Mouse (Mus musculus): ENCODE measurements around the gene Kcnq1.

Gene Kcnq1

DNA sequence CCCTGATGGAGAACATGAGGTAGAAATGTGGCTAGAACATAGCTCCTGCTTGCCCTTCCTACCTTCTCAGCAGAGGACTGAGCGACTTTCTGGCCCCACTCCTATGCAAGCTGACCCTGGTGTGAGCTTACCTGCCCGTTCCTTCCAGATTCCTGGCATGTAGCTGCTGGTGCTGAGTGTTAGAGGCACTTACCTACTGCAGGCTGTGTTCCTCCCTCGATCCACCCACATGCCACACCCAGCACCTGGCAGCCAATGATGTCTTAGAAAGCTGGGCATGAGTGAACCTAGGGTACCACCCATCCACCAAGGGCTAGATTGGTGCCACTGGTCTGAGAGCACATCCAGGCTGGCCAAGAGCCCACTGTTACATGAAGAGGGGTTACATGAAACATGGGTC lies 12.3 kb upstream of the Kcnq1 start:
- DNase-seq (ENCODE audit: low spot score), result no peak

DNA sequence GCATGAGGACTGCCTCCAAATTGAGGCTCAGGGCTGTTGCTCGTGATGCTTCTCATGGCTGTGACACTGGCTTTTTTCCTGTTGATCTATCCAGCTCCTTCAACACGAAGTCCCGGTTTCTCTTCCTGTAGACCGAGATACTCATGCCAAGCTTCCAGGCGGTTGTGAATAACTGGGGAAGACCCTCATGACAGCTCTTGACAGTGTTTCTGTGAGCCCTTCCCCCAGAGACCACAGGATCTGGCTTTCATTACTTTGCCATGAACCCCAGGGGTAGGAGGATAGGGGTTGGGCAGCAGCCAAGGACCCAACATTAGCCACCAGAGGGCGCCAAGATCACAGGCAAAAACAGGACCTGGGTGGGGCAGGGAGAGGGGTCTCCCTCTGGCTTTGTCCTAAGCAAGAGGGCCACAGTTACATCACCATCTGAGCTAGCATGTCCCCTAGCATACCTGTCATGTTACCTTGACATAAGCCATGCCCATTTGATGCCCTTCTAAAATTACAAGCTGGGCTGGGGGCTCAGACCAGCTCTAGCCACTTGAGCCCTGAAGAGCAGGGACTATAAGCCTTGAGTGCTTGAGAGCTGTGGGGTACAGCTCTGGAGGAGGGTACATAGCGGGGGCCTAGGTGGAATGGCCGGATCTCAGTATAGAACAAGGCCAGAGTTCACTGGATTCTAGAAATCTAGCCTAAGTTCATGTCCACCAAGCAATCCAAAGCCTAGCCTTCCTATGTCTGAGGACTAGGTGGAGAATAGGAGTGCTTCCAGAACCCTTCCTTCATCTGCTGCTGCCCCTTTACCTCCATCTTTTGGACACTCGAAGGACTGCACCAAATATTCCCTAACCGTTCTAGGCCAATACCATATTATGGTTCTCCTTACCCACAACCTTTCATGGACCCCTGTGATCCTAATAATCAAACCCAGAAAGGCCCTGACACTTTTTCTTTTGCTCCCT lies 11.3 kb upstream of the Kcnq1 start, which contains the start of gene Trpm5:
Gene Trpm5, minus strand, starts transcription at position 51 of the 962 bp plus-strand sequence.
- peak; percentile 26 for DNase-seq (ENCODE audit: low spot score)

DNA sequence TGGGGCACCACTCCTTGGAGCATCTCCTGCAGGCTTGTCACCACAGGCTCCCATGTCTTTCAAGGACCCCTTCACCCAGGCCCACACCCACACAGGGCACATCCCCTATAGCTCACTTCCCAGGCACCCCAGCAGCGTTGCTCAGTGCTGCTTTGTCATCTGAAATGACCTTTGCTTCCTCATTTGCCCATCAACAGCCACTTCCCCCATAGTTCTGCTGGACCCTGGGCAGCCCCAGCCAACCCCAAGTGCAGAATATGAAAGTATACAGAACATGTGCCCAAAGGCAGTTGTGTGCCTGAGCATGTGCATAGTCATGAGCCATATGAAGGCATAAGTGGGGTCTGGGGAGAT lies 10.6 kb upstream of the Kcnq1 start:
- DNase-seq (ENCODE audit: low spot score), result no peak

DNA sequence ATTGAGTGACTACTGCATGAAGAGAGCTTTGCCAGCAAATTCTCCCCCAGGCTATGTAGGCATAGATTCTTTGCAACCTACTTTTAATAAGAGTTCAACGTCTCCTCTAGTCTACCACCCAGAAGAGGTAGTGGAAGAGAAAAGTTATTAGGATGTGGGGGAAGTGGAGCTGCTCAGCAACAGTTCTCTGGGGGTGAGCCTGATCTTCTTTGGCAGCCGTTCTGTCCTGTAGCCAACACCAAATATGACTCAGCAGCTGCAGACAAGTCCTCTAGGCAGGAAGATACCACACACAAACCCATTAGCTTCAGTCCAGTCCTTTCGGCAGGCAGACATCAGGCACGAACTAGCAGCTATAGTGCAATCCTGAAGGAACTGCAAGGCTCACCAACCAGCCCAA lies 5.4 kb upstream of the Kcnq1 start:
- no peak for DNase-seq (ENCODE audit: low spot score)

DNA sequence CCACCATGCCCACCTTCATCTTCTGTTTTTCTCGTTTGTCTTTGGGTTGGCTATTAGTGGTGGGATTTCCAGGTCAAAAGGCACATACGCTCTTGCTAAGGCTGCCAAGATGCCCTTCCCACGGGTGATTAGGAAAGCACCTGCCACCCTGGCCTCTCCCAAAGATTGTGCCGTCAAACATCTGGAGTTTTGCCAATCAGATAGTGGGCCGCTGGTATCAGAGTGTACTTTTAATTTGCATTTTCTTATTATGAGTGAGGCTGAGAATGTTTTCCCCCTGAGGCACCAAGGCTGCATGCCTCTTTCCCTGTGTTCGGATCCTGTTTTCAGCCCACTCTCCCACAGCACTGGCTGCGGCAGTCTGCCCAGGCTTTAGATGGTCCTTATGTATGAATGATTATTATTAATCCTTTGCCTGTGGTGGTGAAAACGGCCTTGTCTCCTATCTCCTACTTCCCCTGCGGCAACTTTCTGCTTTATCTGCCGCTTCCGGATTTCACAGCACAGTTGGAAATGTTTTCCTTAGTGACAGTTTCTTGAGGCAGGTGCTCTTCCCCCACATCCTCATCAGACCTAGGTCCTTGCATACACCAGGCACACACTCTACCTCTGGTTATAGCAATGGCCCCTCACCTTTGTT lies 784 bp upstream of the Kcnq1 start:
- no peak for DNase-seq (ENCODE audit: low spot score)

DNA sequence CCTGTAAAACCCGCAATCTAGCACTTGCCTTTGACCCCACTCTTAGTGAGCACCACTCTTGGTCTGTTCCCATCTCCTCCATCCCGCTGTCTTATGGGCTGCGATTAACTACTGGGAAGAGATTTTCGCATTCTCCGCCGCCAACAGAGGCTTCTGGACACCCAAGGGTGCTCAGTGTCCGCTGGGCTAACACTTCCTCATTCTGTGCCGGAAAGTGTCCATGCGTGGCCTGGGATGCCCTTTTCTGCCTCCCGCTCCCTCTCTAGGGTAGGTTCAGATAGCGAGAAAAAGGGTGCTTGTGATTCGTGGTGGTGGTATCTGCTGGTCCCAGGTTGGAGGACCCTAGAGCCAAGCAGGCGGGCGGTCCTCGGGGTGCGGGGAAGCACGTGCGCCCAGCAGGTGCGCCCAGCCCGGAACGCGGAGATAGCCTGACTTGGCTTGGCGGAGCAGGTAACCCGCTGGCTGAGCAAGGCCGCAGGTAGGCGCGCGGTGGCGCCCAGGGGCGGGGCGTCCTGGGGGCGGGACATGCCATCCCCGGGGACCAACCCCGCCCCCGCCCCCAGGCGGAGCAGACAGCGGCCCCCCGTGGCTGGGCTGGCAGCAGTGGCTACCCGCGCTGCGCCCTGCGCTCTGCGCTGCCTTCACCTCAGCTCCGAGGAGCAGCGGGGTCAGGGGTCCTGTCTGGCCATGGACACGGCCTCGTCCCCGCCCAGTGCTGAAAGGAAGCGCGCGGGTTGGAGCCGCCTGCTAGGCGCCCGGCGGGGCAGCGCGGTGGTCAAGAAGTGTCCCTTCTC lies 707 bp downstream of the Kcnq1 start:
- no peak for DNase-seq (ENCODE audit: low spot score)

DNA sequence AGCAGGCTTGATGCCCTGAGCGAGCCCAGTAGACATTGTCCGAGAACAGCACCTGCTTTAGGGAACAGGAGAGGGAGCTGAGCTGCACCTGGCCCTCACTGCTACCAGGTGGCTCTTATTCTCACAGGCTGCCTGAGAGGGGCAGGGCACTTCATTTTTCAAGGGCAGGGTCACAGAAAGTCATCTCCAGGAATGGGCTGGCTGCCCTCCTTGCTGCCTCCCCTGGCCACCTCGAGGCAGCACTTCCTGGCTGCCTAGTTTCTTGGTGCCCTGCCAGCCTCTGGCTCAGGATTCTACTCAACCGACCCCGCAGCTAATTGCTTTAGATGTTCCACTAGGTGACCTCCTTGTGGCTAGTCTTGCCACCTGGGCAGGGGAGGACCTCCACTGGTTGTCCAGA lies 2.0 kb downstream of the Kcnq1 start:
- DNase-seq (ENCODE audit: low spot score), result no peak

DNA sequence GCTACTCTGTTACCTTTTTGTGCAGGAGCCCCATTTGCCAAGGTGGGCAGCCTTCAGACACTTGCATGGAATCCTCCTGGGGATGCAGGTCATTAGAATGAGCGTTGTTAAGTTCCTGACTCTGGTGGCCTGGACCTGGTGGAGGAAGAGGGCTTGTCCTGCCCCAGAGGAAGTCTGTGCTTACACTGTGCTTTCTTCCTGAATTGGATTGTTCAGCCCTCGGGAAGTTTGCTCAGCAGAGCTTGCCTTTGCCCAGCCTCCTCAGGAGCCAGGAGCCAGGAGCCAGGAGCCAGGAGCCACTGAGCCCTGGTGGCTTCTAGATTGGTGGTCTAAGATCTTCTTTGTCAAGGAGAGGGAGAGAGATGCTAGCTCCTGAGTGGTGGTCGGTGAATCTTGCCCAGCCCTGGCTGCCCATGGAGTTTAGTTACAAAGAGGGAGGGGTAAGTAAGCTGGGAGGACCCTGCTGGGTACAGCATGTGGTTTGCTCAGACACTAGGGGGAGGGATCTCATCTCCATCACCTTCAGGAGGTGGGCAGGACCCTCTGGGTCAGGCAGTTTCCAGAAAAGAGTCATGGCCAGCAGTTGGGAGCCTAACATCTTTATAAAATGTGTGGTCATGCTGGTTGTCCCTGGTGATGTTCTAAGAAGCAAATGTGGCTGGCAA lies 3.0 kb downstream of the Kcnq1 start:
- no peak for DNase-seq (ENCODE audit: low spot score)

DNA sequence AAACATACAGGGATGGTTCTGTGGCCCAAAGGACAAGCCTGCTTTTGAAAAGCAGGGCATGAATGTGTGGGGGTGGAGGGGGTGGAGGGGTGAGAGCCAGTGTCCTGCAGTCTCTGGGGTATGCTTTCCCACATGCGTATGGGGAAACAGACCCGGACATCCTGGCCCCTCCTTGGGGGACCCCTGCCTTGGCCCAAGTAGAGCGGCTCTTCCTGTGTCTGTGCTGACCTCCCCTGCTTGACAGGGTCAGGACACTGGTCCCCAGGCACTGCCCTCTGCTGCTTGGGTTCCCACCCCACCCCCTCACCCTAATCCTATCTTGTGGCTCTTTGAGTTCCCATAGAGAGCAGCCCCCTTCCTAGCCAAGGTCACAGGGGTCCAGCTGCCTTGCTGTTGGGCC lies 3.5 kb downstream of the Kcnq1 start:
- DNase-seq (ENCODE audit: low spot score), result no peak

DNA sequence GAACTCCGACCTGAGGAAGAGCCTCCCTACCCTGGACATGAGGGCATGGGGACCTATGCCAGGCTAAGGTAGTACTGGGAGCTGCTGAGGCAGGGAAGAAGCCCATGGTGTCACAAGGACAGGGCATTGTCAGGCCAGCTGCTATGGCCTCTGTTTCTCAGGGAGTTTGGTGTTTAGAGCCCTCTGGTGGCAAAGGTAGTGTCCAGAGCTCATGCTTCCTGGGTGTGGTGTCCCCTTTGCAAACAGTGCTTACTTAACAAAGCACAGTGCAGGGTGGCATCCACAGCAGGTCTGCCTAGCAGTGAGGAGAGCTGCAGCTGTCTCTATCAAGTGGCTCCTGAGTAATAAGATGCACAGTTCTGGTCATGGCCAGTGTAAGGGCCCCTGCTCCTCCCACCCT lies 4.6 kb downstream of the Kcnq1 start:
- DNase-seq (ENCODE audit: low spot score), result no peak

DNA sequence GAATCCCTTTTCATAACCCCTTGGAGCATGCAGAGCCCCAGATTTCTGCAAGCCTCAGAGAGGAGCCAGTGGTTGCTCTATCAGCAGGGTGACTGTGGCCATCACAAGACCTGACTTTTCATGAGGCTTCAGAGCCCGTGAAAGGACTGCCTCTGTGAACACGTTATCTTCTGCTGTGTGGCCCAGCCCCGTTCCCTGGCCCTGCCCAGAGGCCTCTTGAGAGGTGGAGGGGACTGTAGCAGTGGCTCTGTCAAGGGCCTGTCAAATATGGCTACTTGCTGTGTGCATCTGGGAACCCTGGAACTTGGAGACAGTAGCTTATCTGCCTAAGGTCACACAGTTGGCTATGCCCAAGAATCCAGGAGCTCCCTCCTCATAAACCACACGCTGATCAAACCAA lies 5.6 kb downstream of the Kcnq1 start:
- no peak for DNase-seq (ENCODE audit: low spot score)

DNA sequence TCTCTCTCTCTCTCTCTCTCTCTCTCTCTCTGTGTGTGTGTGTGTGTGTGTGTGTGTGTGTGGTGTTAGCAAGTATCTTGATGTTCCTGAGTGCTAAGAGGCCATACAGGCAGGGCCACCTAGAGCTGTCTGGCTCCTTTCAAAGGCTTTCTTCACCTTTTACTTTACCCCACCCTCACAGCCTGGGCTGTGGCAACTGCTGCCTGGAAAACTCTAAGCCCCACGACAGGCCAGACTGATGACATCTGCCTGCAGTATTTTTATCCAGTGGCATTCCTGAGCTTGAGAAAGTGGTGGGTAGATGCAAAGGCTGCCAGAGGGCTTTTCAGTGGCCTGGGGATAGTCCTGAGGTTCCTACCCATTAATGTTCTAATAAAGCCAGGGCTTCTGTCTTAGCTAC lies 6.2 kb downstream of the Kcnq1 start:
- DNase-seq (ENCODE audit: low spot score), result no peak

DNA sequence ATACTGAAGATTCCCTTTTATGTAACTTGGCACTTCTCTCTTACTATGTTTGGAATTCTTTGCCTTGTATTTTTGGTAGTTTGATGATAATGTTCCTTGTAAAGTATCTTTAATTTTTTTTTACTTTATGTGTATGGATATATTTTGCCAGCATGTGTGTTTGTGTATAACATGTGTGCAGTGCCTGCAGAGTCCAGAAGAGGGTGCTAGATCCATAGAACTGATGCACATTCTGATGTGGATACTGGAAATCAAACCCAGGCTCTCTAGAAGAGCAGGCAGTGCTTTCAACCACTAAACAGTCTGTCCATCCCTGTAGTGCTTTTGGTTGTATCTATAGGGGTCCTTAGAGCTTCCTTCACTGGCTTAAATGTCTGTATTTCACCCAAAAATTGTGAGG lies 8.6 kb downstream of the Kcnq1 start:
- DNase-seq (ENCODE audit: low spot score), result no peak

DNA sequence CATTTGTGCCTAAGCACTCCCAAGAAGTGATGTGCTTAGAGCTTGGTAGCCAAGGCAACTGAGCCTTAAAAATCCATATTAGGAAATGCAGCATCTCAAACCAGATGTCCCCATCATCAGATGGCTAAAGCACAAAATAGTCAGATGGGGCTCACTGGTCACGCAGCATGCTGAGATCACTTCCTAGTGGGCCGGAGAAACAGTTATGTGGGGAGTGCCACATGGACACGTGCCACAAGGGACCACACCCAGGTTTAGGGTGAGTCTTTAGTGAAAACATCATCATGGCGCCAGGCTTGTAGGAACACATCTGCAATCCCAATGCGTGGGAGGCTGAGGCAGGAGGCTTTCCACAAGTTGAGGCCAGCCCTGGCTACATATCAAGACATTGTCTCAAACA lies 10.4 kb downstream of the Kcnq1 start:
- DNase-seq (ENCODE audit: low spot score), result no peak

DNA sequence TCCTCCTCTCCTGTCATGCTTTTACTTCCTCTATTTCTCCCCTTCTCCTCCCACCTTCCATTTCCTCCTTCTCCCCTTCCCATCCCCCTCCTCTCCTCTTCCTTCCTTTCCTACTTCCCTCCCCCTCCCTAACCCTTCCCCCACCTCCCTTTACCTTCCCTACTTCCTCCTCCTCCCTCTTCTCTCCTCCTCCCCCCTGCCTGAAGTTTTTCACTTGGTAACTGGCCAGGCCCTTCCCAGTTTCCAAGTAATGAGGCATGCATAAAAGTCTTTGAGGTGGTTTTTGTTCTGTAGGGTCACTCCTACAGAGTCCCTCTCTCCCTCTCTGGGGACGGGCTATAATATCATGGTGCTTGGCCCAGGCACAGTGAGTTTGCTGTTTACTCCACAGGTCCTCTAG lies 13.2 kb downstream of the Kcnq1 start:
- DNase-seq (ENCODE audit: low spot score), result no peak

DNA sequence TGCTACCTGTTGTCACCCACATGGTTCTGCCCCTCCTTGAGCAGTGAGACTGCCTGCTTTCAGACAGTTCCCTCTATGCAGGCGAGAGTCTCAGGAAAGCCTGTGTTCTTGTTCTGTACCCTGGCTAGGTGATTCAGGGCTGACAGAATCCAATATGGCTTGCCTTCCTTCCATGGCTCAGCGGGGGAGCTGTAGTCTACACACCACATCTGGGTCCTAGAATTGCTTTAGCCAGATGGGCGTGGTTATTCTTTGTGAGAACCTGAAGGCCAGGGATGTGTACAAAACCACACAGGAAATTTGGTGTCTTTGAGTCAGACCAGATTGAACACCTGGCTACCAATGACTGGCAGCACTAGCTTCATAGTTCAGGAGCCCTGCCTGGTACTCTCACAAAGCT lies 13.7 kb downstream of the Kcnq1 start:
- DNase-seq (ENCODE audit: low spot score), result no peak

DNA sequence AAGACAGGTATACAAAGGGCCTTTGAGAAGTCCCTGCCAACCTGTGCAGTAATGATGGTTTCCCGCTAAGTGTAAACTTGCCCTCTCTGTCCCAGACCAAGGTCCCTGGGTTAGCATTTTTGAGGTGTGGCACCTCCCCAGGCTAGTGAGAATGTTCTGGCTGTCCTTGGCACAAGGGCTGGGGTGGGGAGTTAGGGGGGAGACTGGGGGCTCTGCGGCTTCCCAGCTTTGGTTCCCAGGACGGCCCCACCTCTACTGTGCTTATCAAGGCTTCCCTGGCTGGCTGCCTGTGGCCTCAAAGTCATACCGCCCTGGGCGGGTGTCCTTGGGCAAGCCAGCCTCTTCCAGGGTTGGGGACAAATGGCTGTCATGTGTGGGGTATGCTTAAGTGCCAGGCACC lies 16.0 kb downstream of the Kcnq1 start:
- no peak for DNase-seq (ENCODE audit: low spot score)

DNA sequence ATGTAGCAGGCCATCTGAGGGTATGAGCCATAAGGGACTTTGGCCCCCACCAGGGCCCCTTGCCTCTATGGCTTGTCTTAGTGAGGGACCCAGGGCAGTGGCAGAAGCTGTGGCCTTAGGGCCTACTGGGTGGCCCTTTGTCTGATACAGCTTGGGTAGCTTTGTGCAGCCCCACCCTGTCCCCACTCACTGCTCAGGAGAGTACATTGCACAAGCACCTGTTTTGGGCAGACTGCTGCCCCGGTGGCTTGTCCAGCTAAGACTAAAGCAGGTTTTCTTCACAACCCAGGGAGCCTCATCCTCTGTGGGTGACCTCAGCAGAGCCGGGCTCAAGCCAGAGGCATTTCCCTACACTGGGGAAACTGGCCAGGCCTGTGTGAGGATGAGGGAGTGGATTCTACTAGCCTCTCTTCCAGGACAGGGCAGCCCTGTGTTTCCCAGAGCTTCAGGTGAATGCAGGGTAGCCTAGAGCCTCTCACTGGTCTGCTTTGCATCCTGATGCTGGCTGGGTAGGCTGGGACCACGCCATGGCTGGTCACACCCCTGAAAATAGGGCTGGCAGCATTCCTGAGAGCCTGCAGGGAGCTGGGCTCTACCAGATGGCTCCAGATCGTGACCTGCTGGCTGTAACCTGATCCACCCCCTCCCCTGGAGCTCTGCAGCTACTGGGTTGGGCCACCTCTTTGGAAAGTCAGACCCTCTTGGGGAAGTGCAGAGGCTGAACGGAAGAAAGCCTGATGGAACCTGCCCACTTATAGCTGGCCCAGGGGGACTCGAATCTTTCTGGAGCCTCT lies 17.9 kb downstream of the Kcnq1 start:
- DNase-seq (ENCODE audit: low spot score), result no peak

DNA sequence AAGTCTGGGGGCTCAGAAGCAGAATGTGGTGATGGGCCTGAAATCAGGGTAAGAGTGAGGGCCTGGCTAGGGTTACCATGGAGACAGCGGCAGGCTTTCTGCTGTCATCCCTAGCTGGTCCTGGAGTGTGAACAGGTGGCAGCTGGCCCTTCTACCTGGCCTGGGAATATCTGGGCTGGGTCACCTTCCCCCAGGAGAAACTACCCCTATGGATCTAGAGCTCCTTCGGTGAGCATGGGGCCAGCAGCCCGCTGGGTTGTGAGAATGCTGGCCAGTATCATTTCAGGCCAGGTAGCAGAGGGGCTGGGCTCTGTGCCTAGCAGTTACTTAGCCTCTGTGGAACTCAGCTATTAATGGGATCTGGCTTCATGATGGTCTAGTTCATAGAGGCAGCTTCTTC lies 18.7 kb downstream of the Kcnq1 start:
- no peak for DNase-seq (ENCODE audit: low spot score)

DNA sequence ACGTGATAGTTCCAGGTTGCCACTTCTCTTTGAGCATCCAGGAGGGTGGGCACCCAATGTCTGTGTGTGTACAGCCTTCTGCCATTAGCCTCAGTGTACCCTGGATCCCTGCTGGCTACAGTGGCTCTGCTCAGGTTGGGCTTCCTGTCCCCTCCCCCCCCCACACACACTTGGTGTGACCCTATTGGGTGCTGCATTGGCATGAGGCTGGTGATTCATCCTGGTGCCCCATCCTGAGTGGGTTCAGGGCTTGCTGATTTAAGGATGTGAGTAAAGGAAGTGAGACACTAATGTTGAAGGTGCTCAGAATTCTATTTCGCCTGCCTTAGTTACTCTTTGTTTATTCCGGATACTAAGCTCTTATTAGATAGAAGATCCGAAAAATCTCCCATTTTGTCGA lies 26.7 kb downstream of the Kcnq1 start:
- DNase-seq (ENCODE audit: low spot score), result no peak

DNA sequence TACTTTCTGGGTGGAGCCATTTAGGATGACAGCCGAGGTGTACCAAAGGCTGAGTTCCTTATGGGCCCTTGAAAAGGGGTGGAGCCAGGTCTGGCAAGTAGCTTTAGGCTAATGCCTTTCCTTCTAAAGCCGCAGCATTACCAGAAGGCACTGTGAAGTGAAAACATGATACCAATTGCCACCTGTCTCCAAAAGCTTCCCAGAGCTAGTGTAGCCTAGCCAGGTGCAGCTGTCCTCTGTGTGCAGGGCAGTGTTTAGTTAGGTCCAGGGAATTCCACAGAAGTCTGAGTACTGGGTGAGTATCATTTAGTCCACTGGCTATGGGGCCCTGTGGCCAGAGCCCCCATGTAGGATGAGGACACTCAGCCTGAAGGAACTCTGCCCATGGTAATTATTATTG lies 30.0 kb downstream of the Kcnq1 start:
- no peak for DNase-seq (ENCODE audit: low spot score)

DNA sequence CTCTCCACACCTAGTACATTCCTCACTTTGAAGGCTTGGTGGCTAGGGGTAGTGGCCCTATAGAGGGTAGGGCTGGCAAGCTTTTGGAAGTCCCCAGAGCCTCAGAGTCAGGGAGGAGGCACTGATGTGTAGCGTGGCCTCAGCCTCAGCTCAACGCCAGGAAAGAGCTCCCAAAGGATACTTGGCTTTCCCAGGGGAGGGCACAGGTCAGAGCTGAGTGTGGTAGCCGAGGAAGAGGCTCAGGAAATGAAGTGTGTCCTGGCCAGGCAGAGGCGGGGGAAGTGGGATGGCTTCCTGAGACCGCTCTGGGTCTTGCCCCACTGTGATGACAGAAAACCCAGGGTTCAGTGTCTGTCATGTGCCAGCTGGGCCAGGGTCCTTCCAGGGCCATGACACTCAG lies 30.4 kb downstream of the Kcnq1 start:
- no peak for DNase-seq (ENCODE audit: low spot score)

All from layer of hippocampus, adult 9-10 months (tissue).